Mouse (Mus musculus) layer of hippocampus, adult 9-10 months (tissue): ENCODE data around the gene N4bp2l1.

Experiments
- DNase-seq: peaks from one replicate; pipeline ENCODE4 v3.0.0; 2022; ENCODE audit warnings: low spot score

Gene N4bp2l1

GRCm38 (mm10) chr5:150598202-150599119, 1.5 kb upstream of the N4bp2l1 start:
- DNase-seq = no peak

- no peak for DNase-seq
Measured at GRCm38 (mm10) chr5:150595366-150596016, 1.5 kb downstream of the N4bp2l1 start.

- no peak for DNase-seq
Measured at GRCm38 (mm10) chr5:150594649-150595339, 2.2 kb downstream of the N4bp2l1 start.

GRCm38 (mm10) chr5:150593756-150594648, 3.0 kb downstream of the N4bp2l1 start:
- no peak for DNase-seq

GRCm38 (mm10) chr5:150592904-150593755, 3.9 kb downstream of the N4bp2l1 start:
- no peak for DNase-seq

GRCm38 (mm10) chr5:150592186-150592903, 4.6 kb downstream of the N4bp2l1 start:
- DNase-seq = no peak

- DNase-seq = no peak
Measured at GRCm38 (mm10) chr5:150589945-150590344, 7.0 kb downstream of the N4bp2l1 start.

- no peak for DNase-seq
Measured at GRCm38 (mm10) chr5:150584337-150584729, 12.7 kb downstream of the N4bp2l1 start.

- no peak for DNase-seq
Measured at GRCm38 (mm10) chr5:150583622-150584336, 13.2 kb downstream of the N4bp2l1 start.

- no peak for DNase-seq
Measured at GRCm38 (mm10) chr5:150583181-150583580, 13.8 kb downstream of the N4bp2l1 start.

- DNase-seq = no peak
Measured at GRCm38 (mm10) chr5:150581180-150581579, 15.8 kb downstream of the N4bp2l1 start.

- DNase-seq = no peak
Measured at GRCm38 (mm10) chr5:150578613-150579171, 18.3 kb downstream of the N4bp2l1 start.

GRCm38 (mm10) chr5:150576832-150577231, 20.2 kb downstream of the N4bp2l1 start:
- DNase-seq = no peak

GRCm38 (mm10) chr5:150574885-150575284, 22.1 kb downstream of the N4bp2l1 start:
- no peak for DNase-seq

GRCm38 (mm10) chr5:150574403-150574802, 22.6 kb downstream of the N4bp2l1 start:
- no peak for DNase-seq

- DNase-seq = no peak
Measured at GRCm38 (mm10) chr5:150570496-150571219, 26.3 kb downstream of the N4bp2l1 start.

- no peak for DNase-seq
Measured at GRCm38 (mm10) chr5:150566971-150567370, 30.0 kb downstream of the N4bp2l1 start.

GRCm38 (mm10) chr5:150566226-150566625, 30.8 kb downstream of the N4bp2l1 start:
- DNase-seq = no peak
